Mouse (Mus musculus) MEL (cell line): ENCODE data around the gene Lrriq4. TPM values are rescaled to one million over a fixed set of nuclear protein-coding genes. Genes with fewer than 3 reads are reported as not detected.
A peak's percentile ranks its signal among the peaks of the same experiment; 100 is the strongest.
"Not testable (repeated sequence)": the region's sequence is repeated elsewhere in the genome, so short reads cannot be mapped to it uniquely, and the experiment has no call there.

Experiments used
- DNase-seq: peaks from one replicate; pipeline ENCODE4 v3.0.0; 2011; ENCODE audit warnings: low read depth, low spot score
- H3K27ac ChIP-seq: 2 replicates; pipeline ENCODE4 v1.5.1; 2012; ENCODE audit warnings: low read depth, mild to moderate bottlenecking, control low read depth, low read length, moderate library complexity; ENCODE audit not compliant: control insufficient read depth
- H3K27me3 ChIP-seq, 2 experiments: fragments of 150-350 bp in 1 of 2; sonication (generic) in 1 of 2; 2 replicates each; pipeline ENCODE4 v1.6.1; 2012; ENCODE audit warnings: low read length in 2 of 2, mild to moderate bottlenecking in 2 of 2, improper control_type of control experiment in 1 of 2, moderate library complexity in 1 of 2; ENCODE audit not compliant: insufficient read depth in 2 of 2, control insufficient read depth in 1 of 2
- H3K36me3 ChIP-seq, 2 experiments: 2 replicates each; pipeline ENCODE4 v1.6.1; 2012 to 2014; ENCODE audit warnings: low read length in 2 of 2, improper control_type of control experiment in 1 of 2, inconsistent platforms in 1 of 2, mild to moderate bottlenecking in 1 of 2; ENCODE audit not compliant: insufficient read depth in 2 of 2, control insufficient read depth in 1 of 2
- H3K4me1 ChIP-seq, 2 experiments: fragments of 150-350 bp in 1 of 2; sonication (generic) in 1 of 2; 2 replicates each; pipeline ENCODE4 v1.6.1; 2012; ENCODE audit warnings: low read length in 2 of 2, improper control_type of control experiment in 1 of 2, mild to moderate bottlenecking in 1 of 2; ENCODE audit not compliant: insufficient read depth in 2 of 2, control insufficient read depth in 1 of 2
- H3K4me3 ChIP-seq, 2 experiments: fragments of 150-350 bp in 1 of 2; sonication (generic) in 1 of 2; 2 replicates each; pipeline ENCODE4 v1.5.1; 2012; ENCODE audit warnings: low read depth in 2 of 2, low read length in 2 of 2, mild to moderate bottlenecking in 2 of 2, moderate library complexity in 2 of 2, control low read depth in 1 of 2, improper control_type of control experiment in 1 of 2; ENCODE audit not compliant: control insufficient read depth in 1 of 2, insufficient read depth in 1 of 2
- H3K79me2 ChIP-seq: 2 replicates; pipeline ENCODE4 v1.6.1; 2012; ENCODE audit warnings: mild to moderate bottlenecking, low read length, moderate library complexity; ENCODE audit not compliant: control insufficient read depth, poor library complexity, insufficient read depth
- H3K9ac ChIP-seq: 2 replicates; pipeline ENCODE4 v1.6.1; 2012; ENCODE audit warnings: low read depth, mild to moderate bottlenecking, control low read depth, low read length, moderate library complexity; ENCODE audit not compliant: control insufficient read depth, poor library complexity, severe bottlenecking
- H3K9me3 ChIP-seq: fragments of 150-350 bp; sonication (generic); replicated peaks from 2 replicates; pipeline ENCODE4 v1.6.1; 2012; ENCODE audit warnings: mild to moderate bottlenecking, low read length, improper control_type of control experiment, moderate library complexity; ENCODE audit not compliant: insufficient read depth
- CHD1 ChIP-seq: IDR thresholded peaks from 2 replicates; pipeline ENCODE4 v1.6.1; 2012; ENCODE audit warnings: low read depth, mild to moderate bottlenecking, inconsistent platforms, low read length, improper control_type of control experiment
- CTCF ChIP-seq, 3 experiments: IDR thresholded peaks in 2 of 3; conservative IDR thresholded peaks in 1 of 3; 2 replicates each; pipeline ENCODE4 v1.5.1; 2011 to 2012; ENCODE audit warnings: low read length in 3 of 3, low read depth in 2 of 3, mild to moderate bottlenecking in 2 of 3, improper control_type of control experiment in 1 of 3, inconsistent platforms in 1 of 3, mixed read lengths in 1 of 3, moderate library complexity in 1 of 3; ENCODE audit not compliant: control insufficient read depth in 1 of 3, insufficient read depth in 1 of 3, poor library complexity in 1 of 3, severe bottlenecking in 1 of 3
- E2F4 ChIP-seq: IDR thresholded peaks from 2 replicates; pipeline ENCODE4 v1.6.1; 2011; ENCODE audit warnings: low read depth, low read length, improper control_type of control experiment, borderline replicate concordance
- ELF1 ChIP-seq: IDR thresholded peaks from 2 replicates; pipeline ENCODE4 v1.6.1; 2014; ENCODE audit warnings: low read depth, mild to moderate bottlenecking, inconsistent platforms, low read length, improper control_type of control experiment, moderate library complexity
- EP300 ChIP-seq, 2 experiments: IDR thresholded peaks; 2 replicates each; pipeline ENCODE4 v1.6.1; 2011; ENCODE audit warnings: improper control_type of control experiment in 2 of 2, low read length in 2 of 2, low read depth in 1 of 2, mild to moderate bottlenecking in 1 of 2
- ETS1 ChIP-seq: IDR thresholded peaks from 2 replicates; pipeline ENCODE4 v1.6.1; 2012; ENCODE audit warnings: low read depth, mild to moderate bottlenecking, inconsistent platforms, low read length, improper control_type of control experiment, moderate library complexity
- GATA1 ChIP-seq: IDR thresholded peaks from 2 replicates; pipeline ENCODE4 v1.6.1; 2011; ENCODE audit warnings: low read depth, low read length, improper control_type of control experiment
- KAT2A ChIP-seq: conservative IDR thresholded peaks from 2 replicates; pipeline ENCODE4 v1.6.1; 2012; ENCODE audit warnings: low read depth, low read length, improper control_type of control experiment, inconsistent platforms
- MAX ChIP-seq: IDR thresholded peaks from 2 replicates; pipeline ENCODE4 v1.6.1; 2011; ENCODE audit warnings: low read length, improper control_type of control experiment
- MAZ ChIP-seq: IDR thresholded peaks from 2 replicates; pipeline ENCODE4 v1.6.1; 2012; ENCODE audit warnings: low read depth, mild to moderate bottlenecking, inconsistent platforms, low read length, improper control_type of control experiment
- MEF2A ChIP-seq: IDR thresholded peaks from 2 replicates; pipeline ENCODE4 v1.6.1; 2014; ENCODE audit warnings: low read depth, mild to moderate bottlenecking, inconsistent platforms, low read length, improper control_type of control experiment; ENCODE audit not compliant: poor library complexity, insufficient replicate concordance, severe bottlenecking; ENCODE audit errors: extremely low read depth
- MYB ChIP-seq: IDR thresholded peaks from 2 replicates; pipeline ENCODE4 v1.6.1; 2011; ENCODE audit warnings: mild to moderate bottlenecking, low read depth, low read length, improper control_type of control experiment
- MYC ChIP-seq: IDR thresholded peaks from 2 replicates; pipeline ENCODE4 v1.6.1; 2011; ENCODE audit warnings: low read depth, mild to moderate bottlenecking, low read length, improper control_type of control experiment, moderate library complexity
- NELFE ChIP-seq: IDR thresholded peaks from 2 replicates; pipeline ENCODE4 v1.6.1; 2011; ENCODE audit warnings: low read depth, low read length, improper control_type of control experiment
- NRF1 ChIP-seq: IDR thresholded peaks from 2 replicates; pipeline ENCODE4 v1.6.1; 2014; ENCODE audit warnings: low read depth, mild to moderate bottlenecking, inconsistent platforms, low read length, improper control_type of control experiment, moderate library complexity; ENCODE audit not compliant: poor library complexity, insufficient read depth, severe bottlenecking
- POLR2AphosphoS2 ChIP-seq: IDR thresholded peaks from 2 replicates; pipeline ENCODE4 v1.6.1; 2011; ENCODE audit warnings: low read length, improper control_type of control experiment
- POLR2AphosphoS5 ChIP-seq: IDR thresholded peaks from 2 replicates; pipeline ENCODE4 v1.6.1; 2012; ENCODE audit warnings: low read depth, borderline replicate concordance, mild to moderate bottlenecking, inconsistent platforms, low read length, moderate library complexity, mixed read lengths
- RAD21 ChIP-seq: IDR thresholded peaks from 2 replicates; pipeline ENCODE4 v1.6.1; 2011; ENCODE audit warnings: mild to moderate bottlenecking, low read depth, low read length, improper control_type of control experiment
- UBTF ChIP-seq: IDR thresholded peaks from 2 replicates; pipeline ENCODE4 v1.6.1; 2012; ENCODE audit warnings: low read depth, mild to moderate bottlenecking, inconsistent platforms, low read length, improper control_type of control experiment, moderate library complexity, borderline replicate concordance; ENCODE audit not compliant: insufficient read depth
- USF1 ChIP-seq: IDR thresholded peaks from 2 replicates; pipeline ENCODE4 v1.6.1; 2014; ENCODE audit warnings: low read depth, mild to moderate bottlenecking, inconsistent platforms, low read length, improper control_type of control experiment, moderate library complexity
- USF2 ChIP-seq, 2 experiments: IDR thresholded peaks; 2 replicates each; pipeline ENCODE4 v1.6.1; 2011 to 2012; ENCODE audit warnings: improper control_type of control experiment in 2 of 2, low read length in 2 of 2, borderline replicate concordance in 1 of 2, inconsistent platforms in 1 of 2, low read depth in 1 of 2, mild to moderate bottlenecking in 1 of 2; ENCODE audit not compliant: insufficient read depth in 1 of 2
- ZC3H11A ChIP-seq: IDR thresholded peaks from 2 replicates; pipeline ENCODE4 v1.6.1; 2012; ENCODE audit warnings: low read depth, mild to moderate bottlenecking, inconsistent platforms, low read length, improper control_type of control experiment
- polyA plus RNA-seq, 2 experiments: library from polyadenylated mRNA; stranded (reverse) in 1 of 2; unstranded in 1 of 2; fragments of >175 nt in 1 of 2; fragments of >200 nt in 1 of 2; gene quantifications; 2 replicates each; pipeline versions ENCODE4 v1.2.1 to v1.2.4; 2012; ENCODE audit warnings: low replicate concordance in 2 of 2, low read depth in 1 of 2; ENCODE audit not compliant: insufficient read length in 2 of 2, insufficient read depth in 1 of 2, missing spikeins in 1 of 2
- total RNA-seq: library from RNA; depleted of rRNA; stranded (reverse); fragments of 300-350 nt; gene quantifications from 2 replicates; pipeline ENCODE4 v1.2.3, GENCODE M21; 2012

Gene Lrriq4
- total and polyA plus RNA-seq, 3 experiments = not detected

DNA sequence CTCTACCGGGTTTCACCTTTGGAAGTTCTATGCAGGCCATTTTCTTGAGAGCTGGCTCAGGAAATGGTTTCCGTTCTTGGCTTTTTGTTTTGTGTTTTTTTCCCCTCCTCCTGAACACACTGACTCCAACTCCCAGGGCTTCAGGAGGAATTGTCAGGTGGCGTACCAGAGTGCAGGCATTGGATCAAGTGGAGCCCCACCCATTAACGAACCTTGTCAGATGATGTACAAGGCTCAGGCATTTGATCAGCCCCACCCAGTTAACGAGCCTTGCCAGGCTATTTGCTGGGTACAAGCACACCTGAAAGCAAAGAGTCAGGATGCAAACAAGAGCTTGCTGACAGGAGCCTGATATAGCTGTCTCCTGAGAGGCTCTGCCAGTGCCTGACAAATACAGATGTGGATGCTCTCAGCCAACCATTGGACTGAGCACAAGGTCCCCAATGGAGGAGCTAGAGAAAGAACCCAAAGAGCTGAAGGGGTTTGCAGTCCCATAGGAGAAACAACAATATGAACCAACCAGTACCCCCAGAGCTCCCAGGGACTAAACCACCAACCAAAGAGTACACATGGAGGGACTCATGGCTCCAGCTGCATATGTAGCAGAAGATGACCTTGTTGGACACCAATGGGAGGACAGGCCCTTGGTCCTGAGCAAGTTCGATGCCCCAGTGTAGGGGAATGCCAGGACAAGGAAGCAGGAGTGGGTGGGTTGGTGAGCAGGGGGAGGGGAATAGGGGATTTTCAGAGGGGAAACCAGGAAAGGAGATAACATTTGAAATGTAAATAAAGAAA is 55.6 kb downstream of the Lrriq4 start, which contains the start of gene Lrrc31:
Gene Lrrc31, minus strand, starts transcription at position 133 of the 795 bp plus-strand sequence.
- not testable (repeated sequence) for H3K27ac ChIP-seq, H3K4me3 ChIP-seq, H3K4me1 ChIP-seq, H3K79me2 ChIP-seq, H3K9me3 ChIP-seq, H3K27me3 ChIP-seq, H3K9ac ChIP-seq, DNase-seq, H3K36me3 ChIP-seq

DNA sequence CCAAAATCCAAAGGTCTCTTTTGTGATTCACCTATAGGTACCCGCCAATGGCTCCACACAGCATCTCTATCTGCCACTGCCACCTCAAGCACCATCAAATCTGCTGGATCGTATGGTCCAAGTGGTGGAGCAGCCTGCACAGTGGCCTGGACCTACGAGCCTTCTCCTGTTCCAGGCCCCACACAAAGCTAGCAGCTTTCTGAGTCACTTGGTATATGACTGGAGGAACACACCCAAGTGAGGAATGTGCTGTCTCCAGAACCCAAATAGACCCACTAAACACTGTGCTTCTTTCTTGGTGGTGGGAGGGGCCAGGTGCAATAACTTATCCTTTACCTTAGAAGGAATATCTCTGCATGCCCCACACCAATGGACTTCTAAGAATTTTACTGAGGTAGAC is 61.7 kb downstream of the Lrriq4 start:
- peaks cover 10 to 13% of the 10 kb centered on the region in 2 experiments for H3K4me1 ChIP-seq
- H3K36me3 ChIP-seq = peaks cover 0 to 16% of the 10 kb centered on the region in 2 experiments; a peak in 2 of 4 replicates
- H3K9ac ChIP-seq = no peak overlapping the region
- TF ChIP-seq CTCF (IDR thresholded peaks at IDR 0.05 in 2 of 3, conservative IDR thresholded peaks at IDR 0.05 in 1 of 3; ENCODE audit: control insufficient read depth in 1 of 3, insufficient read depth in 1 of 3, low read depth in 2 of 3, low read length in 3 of 3, poor library complexity in 1 of 3, severe bottlenecking in 1 of 3) = no peak
- TF ChIP-seq MAZ = no peak
- TF ChIP-seq GATA1 = no peak
- TF ChIP-seq USF2 (IDR thresholded peaks at IDR 0.05; ENCODE audit: borderline replicate concordance in 1 of 2, insufficient read depth in 1 of 2, low read depth in 1 of 2, low read length in 2 of 2) = no peak
- no peak for TF ChIP-seq MAX
- TF ChIP-seq MEF2A = no peak
- no peak for TF ChIP-seq CHD1
- no peak for TF ChIP-seq MYC
- no peak for TF ChIP-seq NRF1
- TF ChIP-seq ETS1 = no peak
- no peak for TF ChIP-seq NELFE
- no peak for TF ChIP-seq RAD21
- no peaks in the 10 kb centered on the region for H3K9me3 ChIP-seq
- DNase-seq = no peak
- H3K4me3 ChIP-seq = no peak overlapping the region
- no peak overlapping the region for H3K27ac ChIP-seq
- H3K27me3 ChIP-seq = no peaks in the 10 kb centered on the region; a peak in 1 of 4 replicates
- H3K79me2 ChIP-seq = no peaks in the 10 kb centered on the region

DNA sequence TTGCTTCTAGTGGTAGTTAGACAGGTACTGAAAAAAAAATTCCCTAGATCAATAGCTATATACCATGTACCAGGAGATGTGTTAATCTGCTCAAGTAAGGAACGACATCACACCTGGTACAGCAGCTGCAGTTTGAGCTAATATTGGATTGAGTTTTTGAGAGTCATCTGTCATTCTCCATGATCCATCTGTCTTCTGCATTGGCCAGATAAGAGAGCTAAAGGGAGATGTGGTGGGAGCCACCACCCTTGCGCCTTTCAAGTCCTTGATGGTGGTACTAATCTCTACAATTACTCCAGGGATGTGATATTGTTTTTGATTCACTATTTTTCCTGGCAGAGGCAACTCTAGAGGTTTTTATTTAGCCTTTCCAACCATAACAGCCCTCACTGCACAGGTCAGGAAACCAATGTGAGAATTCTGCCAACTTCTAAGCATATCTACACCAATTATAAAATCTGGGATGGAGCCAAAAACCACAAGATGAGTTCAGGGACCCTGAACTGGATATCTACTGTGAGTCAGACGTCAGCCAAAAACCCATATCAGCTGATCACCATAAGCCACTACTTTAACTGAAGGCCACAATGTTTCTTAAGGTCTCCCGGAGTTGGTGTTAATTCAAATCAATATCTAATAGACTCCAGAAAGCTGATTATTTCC is 62.4 kb downstream of the Lrriq4 start:
- Histone ChIP-seq H3K36me3 (peaks cover 0 to 16% of the 10 kb centered on the region in 2 experiments; a peak in 2 of 4 replicates), H3K79me2 (no peaks in the 10 kb centered on the region), H3K4me3 (no peak overlapping the region), H3K27me3 (no peaks in the 10 kb centered on the region; a peak in 1 of 4 replicates), H3K9ac (no peak overlapping the region), H3K9me3 (no peaks in the 10 kb centered on the region), H3K27ac (no peak overlapping the region), H3K4me1 (peaks cover 10 to 13% of the 10 kb centered on the region in 2 experiments)
- peak; percentile 89 for DNase-seq
- no peak for TF ChIP-seq ELF1
- no peak for TF ChIP-seq RAD21
- TF ChIP-seq ZC3H11A = no peak
- TF ChIP-seq EP300 (IDR thresholded peaks at IDR 0.05; ENCODE audit: low read depth in 1 of 2, low read length in 2 of 2) = peak; percentile 94 to 95
- peak; percentile 72 for TF ChIP-seq MYB
- TF ChIP-seq GATA1 = peak; percentile 92
- TF ChIP-seq KAT2A = no peak; the same call in 1 of the 2 replicates
- TF ChIP-seq MAZ = no peak
- TF ChIP-seq E2F4 = no peak
- 0 out of 2 replicates have a peak, but pooled peaks have one; percentile 48 for TF ChIP-seq MYC
- TF ChIP-seq POLR2AphosphoS5 = no peak
- TF ChIP-seq USF1 = peak; percentile 57; the same call in 1 of the 2 replicates
- TF ChIP-seq POLR2AphosphoS2 = peak; percentile 40; the same call in 1 of the 2 replicates
- TF ChIP-seq UBTF = no peak
